Mouse (Mus musculus): Measurements from ENCODE around the gene Cenph.
"Not testable (repeated sequence)": the region's sequence is repeated elsewhere in the genome, so short reads cannot be mapped to it uniquely, and the experiment has no call there.

Gene Cenph

DNA sequence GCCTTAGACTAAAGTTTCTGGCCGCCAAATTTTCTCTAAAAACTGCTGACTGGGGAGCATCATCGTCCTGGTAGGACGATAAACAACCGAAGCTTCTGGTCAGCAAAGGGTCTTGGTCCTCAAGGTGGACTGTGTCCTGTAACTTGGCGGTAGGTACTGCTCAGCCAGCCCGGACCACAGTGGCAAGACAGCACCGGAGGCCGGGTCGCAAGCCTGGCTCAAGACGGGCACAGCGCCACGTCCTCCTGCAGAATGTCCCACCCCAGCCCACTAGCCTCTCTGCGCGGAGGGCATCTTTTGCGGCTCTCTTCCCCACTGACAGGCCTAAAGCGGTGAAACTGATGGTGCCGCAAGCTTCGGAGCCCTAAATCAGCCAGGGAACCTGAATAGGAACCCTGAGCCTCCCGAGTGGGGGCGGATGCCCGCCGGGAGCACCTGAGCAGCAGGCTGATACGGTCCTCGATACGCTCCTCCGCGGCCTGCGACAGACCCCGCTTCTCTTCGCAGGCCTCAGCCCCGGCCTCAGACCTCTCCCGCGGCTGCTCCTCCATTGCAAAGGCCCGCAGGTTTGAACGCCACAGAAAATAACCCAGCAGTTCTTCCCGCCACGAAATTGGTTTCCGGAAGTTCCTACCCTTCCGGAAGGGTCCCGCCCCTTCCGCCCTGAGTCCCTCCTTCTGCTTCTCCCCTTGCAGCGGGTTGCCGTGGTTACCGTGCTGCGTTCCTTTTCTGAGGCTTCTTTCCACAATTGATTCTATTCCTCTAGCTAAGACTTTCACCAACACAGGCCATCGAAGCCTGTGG, at the start of gene Cenph:
TSS of gene Cenph (minus strand) at position 648 of the 804 bp plus-strand sequence.
- DNase-seq = peak; percentile 71

DNA sequence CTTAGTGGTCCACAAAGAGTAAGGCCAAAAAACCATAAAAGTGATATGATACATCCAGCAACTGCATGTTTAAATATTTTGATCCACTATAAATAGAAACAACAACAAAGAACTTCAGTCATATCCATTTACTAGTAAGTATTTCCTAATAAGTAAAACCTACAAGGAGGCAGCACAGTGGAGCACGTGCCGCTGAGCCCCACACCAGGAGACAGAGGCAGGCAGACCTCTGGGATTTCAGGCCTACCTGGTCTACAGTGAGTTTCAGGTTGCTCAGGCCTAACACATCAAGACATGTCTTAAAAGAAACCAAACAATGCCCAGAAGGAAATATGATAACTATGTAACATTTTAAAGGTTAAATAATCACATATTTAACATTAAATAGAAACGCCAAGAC, 49.2 kb upstream of the Cenph start:
- DNase-seq = no peak

DNA sequence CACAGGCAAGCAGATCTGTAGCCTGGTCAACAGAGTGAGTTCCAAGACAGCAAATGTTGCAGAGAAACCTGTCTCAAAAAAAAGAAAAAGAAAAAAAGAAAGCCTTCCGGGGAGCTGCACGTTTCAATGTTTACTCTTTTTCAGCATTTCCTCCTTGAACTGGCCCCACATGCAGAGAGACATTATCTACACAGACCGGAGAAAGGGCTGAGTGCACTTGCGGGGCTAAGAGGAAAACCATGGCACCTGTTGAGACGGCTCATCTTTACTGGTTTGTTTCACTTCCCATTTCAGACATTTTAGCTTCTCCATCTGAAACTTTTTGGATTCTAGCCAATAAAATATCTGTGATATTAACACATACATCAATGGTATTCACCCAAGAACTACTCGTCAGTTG, 48.6 kb upstream of the Cenph start:
- no peak for DNase-seq

GRCm38 (mm10) chr13:100823863-100824262, 48.2 kb upstream of the Cenph start:
- DNase-seq = no peak

- DNase-seq = no peak
These were observed 38.8 kb upstream of the Cenph start for GRCm38 (mm10) chr13:100814451-100814850.

DNA sequence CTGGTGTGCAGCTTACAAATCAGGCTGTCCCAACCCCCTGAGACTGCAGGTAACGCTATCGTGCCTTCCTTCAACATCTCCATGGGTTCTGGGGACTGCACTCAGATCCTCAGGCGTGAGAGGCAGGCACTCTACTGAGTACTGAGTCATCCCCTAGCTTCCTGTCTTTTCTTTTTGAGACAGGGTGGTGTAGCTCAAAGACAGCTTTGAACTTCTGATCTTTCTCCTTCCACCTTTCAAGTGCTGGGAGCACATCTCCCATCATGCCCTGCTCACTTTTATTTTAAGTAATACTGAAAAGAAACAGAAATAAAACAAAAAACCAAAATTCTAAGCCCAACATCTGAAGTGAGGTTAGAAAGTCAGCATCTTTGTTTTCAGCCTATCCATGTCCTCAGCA, 30.1 kb upstream of the Cenph start:
- no peak for DNase-seq

- DNase-seq = no peak
These were observed 21.5 kb upstream of the Cenph start for GRCm38 (mm10) chr13:100797171-100797570.

- DNase-seq = no peak
These were observed 13.4 kb upstream of the Cenph start for GRCm38 (mm10) chr13:100789083-100789482.

- DNase-seq = not testable (repeated sequence)
These were observed 12.4 kb upstream of the Cenph start for GRCm38 (mm10) chr13:100788057-100788456.

DNA sequence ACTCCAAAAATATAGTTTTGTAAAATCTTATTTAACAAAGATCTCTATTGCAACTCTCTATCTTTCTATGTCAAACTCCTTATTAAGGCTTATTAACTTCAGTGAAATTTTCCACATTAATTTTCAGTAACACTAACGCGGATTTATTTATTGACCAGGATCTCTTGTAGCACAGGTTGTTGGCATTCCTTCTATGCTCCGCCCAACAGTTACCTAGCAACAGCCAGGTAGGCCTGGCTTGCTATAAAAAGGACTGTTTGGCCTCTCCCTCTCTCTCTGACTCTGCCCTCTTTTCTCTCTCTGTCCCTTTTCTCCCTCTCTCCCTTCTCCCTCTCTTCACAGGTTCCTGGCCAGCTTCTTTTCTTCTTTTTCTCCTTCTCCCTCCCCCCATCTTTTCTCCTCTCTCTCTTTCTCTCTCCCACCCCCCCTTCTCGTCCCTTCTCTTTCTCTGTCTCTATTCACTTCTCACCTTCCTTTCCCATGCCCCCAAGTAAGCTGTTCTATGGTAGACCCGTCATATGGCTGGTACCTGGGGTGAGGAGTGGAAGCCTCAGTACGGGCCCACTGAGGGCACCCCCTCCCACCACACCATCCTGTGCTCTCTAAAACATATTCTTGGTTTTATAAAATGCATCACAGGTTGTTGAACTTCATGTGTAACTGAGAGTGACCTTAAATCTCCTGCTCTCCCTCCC, 11.8 kb upstream of the Cenph start:
- DNase-seq = no peak

DNA sequence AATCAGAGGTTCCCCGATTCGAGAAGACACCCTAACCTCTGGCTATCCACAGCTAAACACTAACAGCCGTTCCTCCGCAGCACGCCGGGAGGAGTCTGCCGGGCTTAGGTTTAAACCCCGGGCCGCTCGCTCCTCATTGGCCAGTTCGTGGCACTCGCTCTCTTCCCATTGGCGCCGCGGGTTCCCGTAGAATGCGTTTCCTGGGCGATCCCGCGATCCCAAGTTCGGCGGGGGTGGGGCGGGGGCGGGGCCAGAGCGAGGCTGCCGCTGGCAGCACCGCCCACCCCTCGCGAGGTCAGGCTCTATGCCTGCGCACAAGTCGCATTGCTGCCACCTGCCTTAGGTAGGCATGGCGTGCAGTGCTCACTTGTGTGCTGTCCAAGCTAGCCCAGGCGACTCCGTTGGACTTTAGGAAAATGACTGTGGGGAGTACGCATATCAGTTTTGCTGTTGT, 10.7 kb upstream of the Cenph start, which contains the start of gene Ccnb1:
TSS of gene Ccnb1 (minus strand) at position 157 of the 454 bp plus-strand sequence.
- peak; percentile 89 for DNase-seq

DNA sequence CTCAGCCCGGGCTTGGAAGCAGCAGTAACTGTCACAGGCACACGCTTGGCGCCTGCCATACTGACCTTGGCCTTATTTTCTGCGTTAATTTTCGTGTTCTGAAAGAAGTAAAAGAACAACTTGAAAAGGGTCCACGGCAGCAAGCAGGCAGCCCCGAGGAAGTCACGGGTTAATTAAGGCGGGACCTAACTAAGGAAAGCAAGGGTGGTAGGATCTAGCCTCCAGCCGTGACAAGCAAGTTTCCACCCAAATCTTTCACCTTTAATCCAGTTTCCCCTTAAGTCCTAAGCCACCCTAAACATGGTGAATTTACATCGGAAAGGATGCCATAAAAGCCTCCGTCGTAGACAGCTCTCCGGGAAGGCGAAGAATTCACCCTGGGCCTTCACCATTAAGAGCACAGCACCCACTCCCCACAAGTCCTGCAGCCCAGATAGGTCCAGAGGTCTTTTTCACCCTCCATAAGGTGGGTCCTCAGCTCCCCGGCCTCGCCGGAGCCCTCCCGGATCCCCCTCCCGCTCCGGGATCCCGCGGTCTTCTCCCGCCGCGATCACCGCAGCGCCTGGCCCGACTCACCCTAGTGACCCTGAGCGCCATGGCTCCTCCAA, 10.2 kb upstream of the Cenph start:
- DNase-seq = no peak

DNA sequence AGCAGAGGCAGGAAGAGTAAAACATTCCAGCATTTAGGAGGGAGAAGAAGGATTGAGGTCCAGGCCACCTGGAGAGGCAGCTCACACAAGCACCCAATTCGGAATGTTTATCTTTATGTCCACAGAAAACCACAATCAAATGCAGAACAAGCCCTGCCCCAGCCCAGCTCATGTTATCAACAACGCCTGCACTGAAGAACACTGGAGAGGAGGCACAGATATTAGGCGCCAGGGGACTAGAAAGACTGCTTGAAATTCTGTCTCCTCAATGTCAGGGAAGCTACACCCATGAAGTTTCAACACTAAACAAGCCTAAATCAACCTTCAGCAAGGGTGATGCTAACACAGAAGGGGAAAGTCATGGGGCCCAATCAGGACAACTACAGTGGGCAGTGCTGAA, 1.8 kb upstream of the Cenph start:
- no peak for DNase-seq

DNA sequence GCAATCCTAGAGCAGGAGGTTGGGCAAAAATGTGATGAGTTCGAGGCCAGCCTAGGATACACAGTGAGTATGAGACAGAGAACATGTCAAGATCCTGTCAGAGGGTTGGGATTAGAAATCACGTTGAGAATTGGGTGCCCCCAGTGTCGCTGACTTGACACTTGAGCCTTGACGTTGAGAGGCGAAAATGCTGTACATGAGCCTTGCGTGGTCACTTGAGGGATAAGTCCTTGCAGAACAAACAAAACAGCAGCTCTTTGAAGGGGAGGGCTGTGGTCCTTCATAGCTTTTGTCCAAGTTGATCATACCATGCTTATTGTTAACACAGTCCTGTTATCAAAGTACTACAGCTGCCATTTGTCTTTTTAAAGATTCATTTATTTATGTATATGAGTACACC, 1.0 kb upstream of the Cenph start:
- DNase-seq = no peak

DNA sequence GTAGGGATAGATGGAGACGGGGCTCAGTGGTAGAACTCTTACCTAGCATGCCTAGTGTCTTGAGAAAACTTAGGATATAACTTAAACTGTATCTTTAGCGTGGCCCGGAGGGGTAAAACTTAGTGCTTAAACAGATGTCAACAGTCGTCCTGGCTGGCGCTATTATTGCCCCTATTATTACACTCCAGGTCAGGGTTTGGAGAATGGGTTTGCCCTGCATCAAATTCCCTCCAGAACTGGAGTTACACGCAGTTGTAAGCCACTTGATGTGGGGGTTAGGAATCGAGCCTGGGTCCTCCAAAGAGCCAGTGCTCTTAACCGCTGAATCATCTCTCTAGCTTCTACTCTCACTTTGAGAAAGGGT, 339 bp upstream of the Cenph start:
- no peak for DNase-seq

DNA sequence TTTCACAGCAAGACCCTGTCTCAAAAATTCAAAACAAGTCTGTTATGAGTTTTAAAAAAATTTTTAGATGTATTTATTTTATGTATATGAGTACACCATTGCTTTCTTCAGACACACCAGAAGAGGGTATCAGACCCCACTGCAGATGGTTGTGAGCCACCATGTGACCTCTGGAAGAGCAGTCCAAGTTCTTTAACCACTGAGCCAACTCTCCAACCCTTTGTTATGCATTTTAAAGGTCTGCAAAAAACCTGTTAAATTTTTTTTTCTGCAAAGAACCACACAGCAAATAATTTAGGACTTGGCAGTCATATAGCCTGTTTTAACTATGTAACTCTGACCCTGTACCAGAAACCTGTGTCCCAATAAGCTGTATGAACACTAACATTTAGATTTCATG, 995 bp downstream of the Cenph start:
- DNase-seq = no peak

- DNase-seq = no peak
These were observed 20.4 kb downstream of the Cenph start for GRCm38 (mm10) chr13:100755329-100755728.

DNA sequence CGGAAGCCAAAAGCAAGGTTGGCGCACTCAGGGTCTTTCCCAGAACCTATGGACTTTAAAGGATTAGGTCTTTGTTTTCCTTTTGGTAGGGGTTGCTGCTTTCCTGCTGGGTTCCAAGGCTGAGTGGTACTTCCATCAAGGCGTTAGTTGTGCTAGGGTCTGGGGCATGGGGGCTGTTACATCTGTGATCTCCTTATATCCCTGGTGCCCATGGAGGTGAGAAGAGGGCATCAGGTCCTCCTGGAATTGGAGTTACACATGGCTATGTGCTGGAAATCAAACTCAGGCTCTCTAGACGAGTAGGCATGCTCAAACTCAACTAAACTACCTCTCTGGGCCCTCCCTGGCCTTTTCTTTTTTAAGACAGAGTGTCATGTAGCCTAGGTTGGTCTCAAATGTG, 21.5 kb downstream of the Cenph start:
- DNase-seq = no peak

DNA sequence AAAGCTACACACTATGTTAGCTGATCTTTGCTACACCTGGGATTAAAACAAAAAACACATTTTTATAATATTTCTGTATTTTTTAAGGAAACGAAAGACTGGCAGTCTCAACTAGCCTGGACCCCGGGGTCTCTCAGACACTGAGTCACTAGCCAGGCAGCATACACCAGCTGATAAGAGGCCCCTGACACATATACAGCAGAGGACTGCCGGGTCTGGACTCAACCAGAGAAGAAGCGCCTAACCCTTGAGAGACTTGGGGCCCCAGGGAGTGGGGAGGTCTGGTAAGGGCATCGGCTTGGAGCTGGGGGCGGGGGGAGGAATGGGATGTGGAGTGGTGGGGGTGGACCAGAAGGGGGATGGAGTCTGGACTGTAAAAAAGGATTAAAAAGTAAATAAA, 22.7 kb downstream of the Cenph start:
- no peak for DNase-seq

DNA sequence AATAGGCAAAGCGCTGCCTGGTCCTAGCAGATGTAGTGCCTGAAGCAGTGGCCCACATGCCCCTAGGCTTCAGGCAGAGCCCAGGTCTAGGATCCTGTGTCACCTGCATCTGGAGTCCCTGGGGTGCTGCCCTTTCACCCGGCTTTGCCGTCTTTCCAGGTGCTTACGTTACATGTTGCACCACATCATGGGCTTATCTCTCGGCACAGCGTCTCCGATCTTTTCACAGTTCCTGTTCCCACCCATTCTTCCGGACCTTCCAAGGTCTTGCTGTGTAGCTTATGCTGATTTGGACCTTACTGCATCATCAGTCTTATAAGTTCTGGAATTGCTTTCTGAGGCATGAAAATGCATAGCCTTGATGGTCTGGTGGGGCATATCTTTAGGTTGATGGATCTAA, 23.2 kb downstream of the Cenph start:
- no peak for DNase-seq

- no peak for DNase-seq
These were observed 24.3 kb downstream of the Cenph start for GRCm38 (mm10) chr13:100751402-100751801.

DNA sequence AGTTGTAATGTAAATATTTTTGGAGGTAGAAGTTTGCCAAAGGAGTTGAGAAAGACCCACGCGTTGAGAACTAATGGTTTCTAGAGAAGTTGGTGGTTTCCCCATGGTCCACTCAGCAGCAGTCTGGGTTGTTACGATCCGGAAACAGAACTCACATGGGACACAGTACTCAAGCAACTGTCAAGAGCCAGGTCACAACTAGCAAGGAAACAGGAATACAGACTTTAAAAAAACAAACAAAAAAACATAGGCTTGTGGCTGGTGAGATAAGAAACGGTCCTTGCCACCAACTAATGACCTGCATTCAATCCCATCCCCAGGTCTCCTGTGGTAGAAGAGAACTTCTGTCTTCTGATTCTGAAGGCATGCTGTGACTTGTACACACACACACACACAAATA, 24.9 kb downstream of the Cenph start:
- no peak for DNase-seq

- no peak for DNase-seq
These were observed 27.1 kb downstream of the Cenph start for GRCm38 (mm10) chr13:100748638-100749037.

- no peak for DNase-seq
These were observed 29.6 kb downstream of the Cenph start for GRCm38 (mm10) chr13:100746090-100746489.
